Comparison of ENCODE assay signal across 25 mouse cellular contexts in the genomic region with DNA sequence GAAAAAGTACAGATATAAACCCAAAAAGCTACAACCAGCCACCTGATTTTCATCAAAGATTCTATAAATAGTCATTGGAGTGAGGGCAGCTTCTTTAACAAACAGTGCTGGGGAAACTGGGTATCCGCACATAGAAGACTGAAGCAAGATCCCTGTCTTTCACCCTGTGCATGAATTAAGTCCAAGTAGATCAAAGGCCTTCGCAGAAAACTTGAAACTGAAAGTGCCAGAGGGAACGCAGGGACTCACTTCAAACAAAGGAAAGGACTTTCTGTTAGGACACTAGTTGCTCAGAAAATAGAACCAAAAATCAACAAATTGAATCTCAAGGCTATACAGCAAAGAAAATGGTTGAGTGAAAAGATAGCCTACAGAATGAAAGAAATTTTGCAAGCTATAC. TPM values are rescaled to one million over a fixed set of nuclear protein-coding genes. Genes with fewer than 3 reads are reported as not detected.
DNase-seq lines count a peak whose midpoint lies in the region; ATAC-seq and TF ChIP-seq lines count a peak whose summit lies in the region.
"Had no signal": no experiment of that assay in that cellular context is flagged by ENCODE, and none has a peak within 500 bp of the region (broad histone marks: within the 10 kb centered on the region; RNA-seq: fewer than 3 reads in every experiment).

No protein-coding gene starts in this region.

- TF ChIP-seq RAD21 in CH12.LX (IDR thresholded peaks at IDR 0.05; ENCODE audit: low read depth, low read length) = no peak

- peaks cover 5% of the 10 kb centered on the region for H3K9me3 ChIP-seq in CH12.LX (replicated peaks; ENCODE audit: low read length)
- no peaks in the 10 kb centered on the region for H3K9me3 ChIP-seq in heart, embryonic 11.5 days (replicated peaks; ENCODE audit: control insufficient read depth, low read length)
- H3K9me3 ChIP-seq: embryonic facial prominence, embryonic 13.5 days; embryonic facial prominence, embryonic 15.5 days; forebrain, embryonic 10.5 days; forebrain, embryonic 12.5 days had no signal

- 13% methylated on average over 3 of the region's 3 CpGs for WGBS in liver, adult 2 months
- 79% methylated on average over 3 of the region's 3 CpGs for WGBS in heart, embryonic 11.5 days (ENCODE audit: insufficient replicate concordance)

- H3K4me3 ChIP-seq in liver, adult 2 months (ENCODE audit: insufficient read depth, low read depth, low read length) = no peak overlapping the region
- H3K4me3 ChIP-seq in CH12.LX (replicated peaks in 1 of 3; ENCODE audit: low read depth in 2 of 3, low read length in 2 of 3, poor library complexity in 1 of 3) = no peak overlapping the region
- H3K4me3 ChIP-seq in heart, embryonic 11.5 days (ENCODE audit: low read depth, low read length) = no peak overlapping the region
- H3K4me3 ChIP-seq: embryonic facial prominence, embryonic 13.5 days; embryonic facial prominence, embryonic 15.5 days; erythroblast, embryonic 14.5 days; forebrain, embryonic 10.5 days; forebrain, embryonic 12.5 days had no signal

- no peak for ATAC-seq in heart, embryonic 11.5 days (replicated peaks; ENCODE audit: insufficient number of reproducible peaks, low FRiP score, low TSS enrichment)
- ATAC-seq: activated CD4-positive, CD25-positive, alpha-beta regulatory T cell, adult 4 months; forebrain, embryonic 14.5 days; forebrain, embryonic 16.5 days; Patski had no signal

- peak; percentile 73 for DNase-seq in liver, adult 2 months (ENCODE audit: extremely low read depth, low read depth, low spot score)
- DNase-seq in liver = no peak
- no peak for DNase-seq in CH12.LX (ENCODE audit: extremely low read depth)
- DNase-seq in adipocyte (ENCODE audit: low spot score) = peak; percentile 73
- no peak for DNase-seq in cerebellum, postnatal 10 days
- DNase-seq: adrenal gland, adult 2 months; adrenal gland, postnatal 10 days; adrenal gland, postnatal 25 days; cerebellum, adult 11-12 months; cerebellum, adult 2 months; cerebellum, adult 9-10 months; cerebellum, postnatal 14 days; cerebellum, postnatal 36 days; embryo, embryonic 11 days had no signal

- in situ Hi-C loops in CH12.LX (cut with MboI; ENCODE audit: low pct_ligation_motif_present, low pct_unique_long_range_greater_than_20kb, low sequenced_read_pairs) = no loop called here

- H3K79me2 ChIP-seq in liver, adult 2 months (ENCODE audit: control insufficient read depth, insufficient read depth, low read length) = no peaks in the 10 kb centered on the region
- H3K79me2 ChIP-seq in CH12.LX (replicated peaks; ENCODE audit: control insufficient read depth, extremely low read depth, insufficient read depth, poor library complexity, severe bottlenecking) = no peaks in the 10 kb centered on the region

- dilution Hi-C loops in CH12.LX (cut with MboI; ENCODE audit: extremely low pct_ligation_motif_present, extremely low pct_unique_long_range_greater_than_20kb, low sequenced_read_pairs) = no loop called here

- no peak overlapping the region for H3K9ac ChIP-seq in liver, adult 2 months (ENCODE audit: low read depth, low read length)
- no peak overlapping the region for H3K9ac ChIP-seq in CH12.LX (ENCODE audit: insufficient read depth, low read depth)
- no peak overlapping the region for H3K9ac ChIP-seq in heart, embryonic 11.5 days (ENCODE audit: low read depth, low read length)
- H3K9ac ChIP-seq: embryonic facial prominence, embryonic 13.5 days; embryonic facial prominence, embryonic 15.5 days; forebrain, embryonic 12.5 days had no signal

- no peaks in the 10 kb centered on the region for H3K27me3 ChIP-seq in liver, adult 2 months (ENCODE audit: control insufficient read depth, insufficient read depth, low read length)
- no peaks in the 10 kb centered on the region for H3K27me3 ChIP-seq in CH12.LX (replicated peaks)
- no peaks in the 10 kb centered on the region for H3K27me3 ChIP-seq in heart, embryonic 11.5 days (ENCODE audit: control insufficient read depth, insufficient read depth, low read length)
- H3K27me3 ChIP-seq: embryonic facial prominence, embryonic 13.5 days; embryonic facial prominence, embryonic 15.5 days; forebrain, embryonic 12.5 days; Patski had no signal

- H3K36me3 ChIP-seq in liver, adult 2 months (ENCODE audit: control insufficient read depth, insufficient read depth, low read length) = no peaks in the 10 kb centered on the region
- no peaks in the 10 kb centered on the region for H3K36me3 ChIP-seq in CH12.LX (replicated peaks in 1 of 2; ENCODE audit: control insufficient read depth in 1 of 2, insufficient read depth in 1 of 2, low read length in 1 of 2)
- no peaks in the 10 kb centered on the region for H3K36me3 ChIP-seq in heart, embryonic 11.5 days (ENCODE audit: control insufficient read depth, insufficient read depth, low read length)
- H3K36me3 ChIP-seq: embryonic facial prominence, embryonic 13.5 days; embryonic facial prominence, embryonic 15.5 days; forebrain, embryonic 10.5 days; forebrain, embryonic 12.5 days; G1E had no signal

- peak overlapping the region; percentile 51 for H3K4me2 ChIP-seq in CH12.LX (ENCODE audit: insufficient read depth, low read depth, poor library complexity, severe bottlenecking)
- H3K4me2 ChIP-seq in heart, embryonic 11.5 days = no peak overlapping the region
- H3K4me2 ChIP-seq: embryonic facial prominence, embryonic 13.5 days; embryonic facial prominence, embryonic 15.5 days; forebrain, embryonic 12.5 days had no signal

- no peak for TF ChIP-seq POLR2A in liver, adult 2 months (IDR thresholded peaks at IDR 0.05; ENCODE audit: extremely low read depth, insufficient read depth, low read length)
- no peak for TF ChIP-seq POLR2A in CH12.LX (IDR thresholded peaks at IDR 0.05; ENCODE audit: low read depth, low read length)

- H3K4me1 ChIP-seq in liver, adult 2 months (ENCODE audit: control insufficient read depth, insufficient read depth, low read length) = no peaks in the 10 kb centered on the region; the same call in 1 of the 2 replicates
- no peaks in the 10 kb centered on the region for H3K4me1 ChIP-seq in CH12.LX (ENCODE audit: control insufficient read depth in 1 of 2, insufficient read depth in 2 of 2)
- no peaks in the 10 kb centered on the region for H3K4me1 ChIP-seq in heart, embryonic 11.5 days (ENCODE audit: control insufficient read depth, insufficient read depth, low read length)
- H3K4me1 ChIP-seq: embryonic facial prominence, embryonic 15.5 days; forebrain, embryonic 10.5 days; forebrain, embryonic 12.5 days had no signal

- no peak for TF ChIP-seq EP300 in CH12.LX (IDR thresholded peaks at IDR 0.05; ENCODE audit: low read length)

- TF ChIP-seq CTCF in liver, adult 2 months (IDR thresholded peaks at IDR 0.05; ENCODE audit: low read depth, low read length) = no peak
- TF ChIP-seq CTCF in CH12.LX (conservative IDR thresholded peaks at IDR 0.05 in 1 of 2, IDR thresholded peaks at IDR 0.05 in 1 of 2; ENCODE audit: low read depth in 2 of 2, low read length in 2 of 2) = no peak

- no peak overlapping the region for H3K27ac ChIP-seq in liver, adult 2 months (replicated peaks; ENCODE audit: insufficient read depth, low read depth, low read length)
- no peak overlapping the region for H3K27ac ChIP-seq in CH12.LX (ENCODE audit: insufficient read depth, low read depth)
- no peak overlapping the region for H3K27ac ChIP-seq in heart, embryonic 11.5 days (ENCODE audit: low read depth, low read length)
- H3K27ac ChIP-seq: embryonic facial prominence, embryonic 13.5 days; embryonic facial prominence, embryonic 15.5 days; forebrain, embryonic 10.5 days; forebrain, embryonic 12.5 days had no signal

TF ChIP-seq in CH12.LX, 34 proteins besides CTCF, POLR2A, EP300 and RAD21:
- TF ChIP-seq ELF1 (IDR thresholded peaks at IDR 0.05; ENCODE audit: low read depth, low read length) (no peak), MYC (IDR thresholded peaks at IDR 0.05; ENCODE audit: low read depth, low read length) (no peak), IRF4 (IDR thresholded peaks at IDR 0.05; ENCODE audit: low read depth, low read length) (0 out of 2 replicates have a peak, but pooled peaks have one; percentile 23), USF2 (conservative IDR thresholded peaks at IDR 0.05; ENCODE audit: low read depth, low read length) (no peak)
TF ChIP-seq in CH12.LX: peak in this region for 1.

RNA-seq across cellular contexts. Expression of gene Sav1, which starts 8.6 kb away (rescaled TPM):
- 10.1 and 11.4 TPM in 2 replicates for total RNA-seq in liver, adult 2 months (2014; rRNA removed)
- polyA plus RNA-seq in liver, adult 2 months (2012; rRNA removed) = 4.4 and 5.4 TPM in 2 replicates
- 13.3 and 13.7 TPM in 2 replicates for total RNA-seq in CH12.LX (2012; rRNA removed)
- 26.2 and 28.1 TPM in 2 replicates for total RNA-seq in CH12.LX (2014; rRNA removed)
- polyA plus RNA-seq in CH12.LX (2012; ENCODE audit: insufficient read length, low read depth) = 31.7 and 34.4 TPM in 2 replicates
- polyA plus RNA-seq in heart, embryonic 11.5 days (2014; fragmentation: Nextera tagmentation; extraction: Ambion mirVana) = 6.4 and 7.4 TPM in 2 replicates

Comparison
In these comparisons a context has a peak if more than half of its experiments do, and no peak if none do; other contexts are left out.
1. DNase-seq: peak in liver, adult 2 months (single experiment) and adipocyte (single experiment); none in liver (single experiment), CH12.LX (single experiment) and cerebellum, postnatal 10 days (0 of 2).